Mouse (Mus musculus) embryo, embryonic 9.5 days (tissue): ENCODE measurements around the gene 1700086D15Rik.

Source experiments
- DNase-seq: peaks from one replicate; pipeline ENCODE4 v3.0.0-alpha.2; 2017; ENCODE audit errors: extremely low spot score

Gene 1700086D15Rik

DNA sequence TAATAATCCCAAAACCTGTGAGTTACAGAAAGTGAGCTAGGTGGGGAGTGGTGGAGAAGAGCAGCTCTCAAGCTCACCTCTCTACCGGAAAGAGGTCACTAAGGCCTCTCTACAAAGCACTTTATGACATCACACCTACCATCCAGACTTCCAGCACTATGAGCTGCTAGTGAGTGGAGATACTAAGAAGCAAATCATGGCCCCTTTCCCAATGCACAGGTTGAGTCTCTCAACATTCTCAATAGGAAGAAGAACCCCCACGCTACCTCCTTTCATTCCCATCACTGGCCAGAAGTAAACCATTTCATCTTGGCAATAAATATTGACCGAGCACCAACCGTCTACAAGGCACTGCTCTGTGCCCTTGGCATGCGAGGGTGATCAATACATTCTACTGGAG is at the start of gene 1700086D15Rik:
Gene 1700086D15Rik (minus strand): TSS at position 101 of the 400 bp plus-strand sequence.
- no peak for DNase-seq

- DNase-seq = no peak
Observed at GRCm38 (mm10) chr11:65209441-65209840, 49.8 kb upstream of the 1700086D15Rik start.

GRCm38 (mm10) chr11:65205306-65205705 is 45.6 kb upstream of the 1700086D15Rik start:
- DNase-seq = no peak

GRCm38 (mm10) chr11:65204651-65205050 is 45.0 kb upstream of the 1700086D15Rik start:
- DNase-seq = no peak

GRCm38 (mm10) chr11:65203020-65203419 is 43.3 kb upstream of the 1700086D15Rik start:
- DNase-seq = no peak

DNA sequence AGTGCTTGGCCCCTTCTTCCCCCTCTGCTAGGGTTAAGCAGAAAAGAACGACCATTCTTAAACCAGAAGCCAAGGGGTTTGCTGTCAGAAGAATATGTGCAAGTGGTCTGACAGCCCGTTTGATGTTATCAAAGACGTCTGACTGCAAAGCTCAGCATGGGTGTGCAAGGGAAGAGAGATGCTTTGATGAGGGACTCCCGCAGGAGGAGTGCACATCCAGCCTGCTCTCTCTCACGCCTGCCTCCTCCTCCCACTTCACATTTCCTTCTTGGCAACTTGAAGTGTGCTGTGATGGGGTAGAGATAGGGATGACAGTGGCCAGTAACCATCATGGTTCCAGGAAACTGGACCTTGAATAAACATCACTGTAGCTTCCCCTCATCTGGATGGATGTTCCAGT is 42.5 kb upstream of the 1700086D15Rik start:
- DNase-seq = no peak

GRCm38 (mm10) chr11:65198026-65198425 is 38.3 kb upstream of the 1700086D15Rik start:
- DNase-seq = no peak

DNA sequence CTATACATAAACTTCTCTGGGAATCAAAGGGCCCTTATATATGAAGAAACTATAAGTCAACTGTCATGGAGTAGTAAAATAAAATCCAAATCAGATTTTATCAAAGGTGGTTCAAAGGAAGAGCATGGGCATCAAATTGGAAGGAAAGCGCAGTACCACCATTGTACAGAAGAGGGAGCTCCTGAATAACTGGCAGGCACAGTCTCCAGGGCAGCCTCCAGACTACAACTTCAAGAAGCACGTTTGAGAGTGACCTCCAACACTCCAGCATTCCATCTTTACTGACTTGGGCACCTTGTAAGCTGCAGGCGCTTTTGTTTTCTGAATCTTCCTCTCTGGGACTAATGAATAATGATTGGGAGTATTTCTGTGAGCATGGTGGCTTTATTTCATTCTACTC is 37.6 kb upstream of the 1700086D15Rik start:
- peak; percentile 72 for DNase-seq

DNA sequence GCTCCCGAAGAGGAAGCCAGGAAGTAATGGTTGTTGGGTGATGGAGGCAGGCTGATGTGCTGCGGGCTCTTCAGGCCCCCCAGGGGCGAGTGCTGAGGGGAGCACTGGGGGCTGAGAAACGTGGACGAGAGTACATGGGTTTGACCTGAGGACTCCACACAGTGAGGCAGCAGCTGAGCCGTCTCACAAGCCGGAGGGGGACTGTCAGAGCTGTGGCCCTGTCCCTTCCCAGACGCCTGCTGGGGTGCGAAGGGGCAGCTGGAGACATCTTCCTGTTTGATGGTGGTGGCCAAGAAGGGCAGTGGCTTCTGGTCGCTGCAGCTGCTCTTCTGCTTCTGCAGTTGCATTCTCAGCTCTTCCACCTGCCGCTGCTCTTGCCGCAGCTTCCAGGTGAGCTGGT is 27.3 kb upstream of the 1700086D15Rik start:
- no peak for DNase-seq

DNA sequence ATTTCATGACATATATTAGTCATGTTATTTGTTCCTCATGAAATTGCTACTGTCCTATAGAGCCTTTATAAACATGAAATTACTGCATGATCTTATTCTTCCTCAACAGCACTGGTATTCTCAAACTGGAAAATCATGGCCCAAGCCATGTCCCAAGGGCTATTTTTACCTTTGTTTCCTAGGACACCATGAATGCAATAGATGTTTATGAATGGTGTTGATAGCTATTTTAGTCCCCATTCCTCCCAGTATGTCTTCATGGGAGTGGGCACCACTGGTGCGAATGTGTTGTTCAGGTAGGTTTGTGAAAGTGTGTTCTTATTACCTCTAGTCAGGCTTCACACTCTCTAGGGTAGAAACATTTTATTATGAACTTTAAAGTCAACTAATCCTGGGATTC is 25.4 kb upstream of the 1700086D15Rik start:
- no peak for DNase-seq

- DNase-seq = no peak
Observed at GRCm38 (mm10) chr11:65170121-65170750, 10.5 kb upstream of the 1700086D15Rik start.

- peak; percentile 81 for DNase-seq
Observed at GRCm38 (mm10) chr11:65162767-65163120, 3.1 kb upstream of the 1700086D15Rik start, which contains the start of gene Arhgap44. TSS of gene Arhgap44 (minus strand) at chr11:65162961.

DNA sequence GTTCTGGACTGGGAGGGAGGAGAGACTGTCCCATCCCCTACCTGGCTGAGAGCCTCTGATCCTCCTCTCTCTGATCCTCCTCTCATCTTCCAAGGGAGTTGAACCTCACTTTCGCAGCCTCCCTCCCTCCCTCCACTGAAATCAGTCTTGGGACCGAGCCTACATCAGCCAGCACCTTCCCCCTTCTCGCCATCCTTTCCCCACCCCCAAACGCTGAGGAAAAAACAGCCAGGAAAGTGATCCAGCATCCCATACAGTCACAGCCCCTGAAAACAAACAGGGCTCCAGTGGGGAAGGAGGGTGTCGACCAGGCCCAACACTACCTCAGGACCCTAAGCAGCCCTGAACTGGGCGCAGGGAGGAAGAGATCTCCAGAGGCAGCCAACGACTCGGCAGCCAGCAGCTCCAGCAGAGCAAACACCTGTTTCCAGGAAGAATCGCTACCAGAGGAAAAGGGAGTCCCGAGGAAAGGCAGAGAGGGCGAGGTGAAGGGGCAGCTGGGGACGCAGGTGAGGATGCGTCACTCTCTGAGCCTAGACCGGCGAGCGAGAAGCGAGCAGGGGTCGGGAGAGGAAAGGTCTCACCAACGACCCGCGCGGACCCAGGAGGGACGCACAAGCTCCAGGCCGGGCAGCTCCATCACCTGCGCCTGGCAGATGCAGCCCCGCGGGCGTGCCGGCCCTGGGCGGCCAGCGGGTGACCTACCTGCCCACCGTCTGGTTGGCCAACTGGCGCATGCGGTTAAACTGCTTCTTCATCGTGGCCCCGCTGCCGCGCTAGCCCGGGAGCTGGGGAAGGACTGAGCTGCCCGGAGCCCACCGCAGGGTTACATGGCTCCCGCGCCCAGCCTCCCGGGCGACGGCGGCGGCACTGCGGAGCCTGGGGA is 2.4 kb upstream of the 1700086D15Rik start:
- DNase-seq = no peak

DNA sequence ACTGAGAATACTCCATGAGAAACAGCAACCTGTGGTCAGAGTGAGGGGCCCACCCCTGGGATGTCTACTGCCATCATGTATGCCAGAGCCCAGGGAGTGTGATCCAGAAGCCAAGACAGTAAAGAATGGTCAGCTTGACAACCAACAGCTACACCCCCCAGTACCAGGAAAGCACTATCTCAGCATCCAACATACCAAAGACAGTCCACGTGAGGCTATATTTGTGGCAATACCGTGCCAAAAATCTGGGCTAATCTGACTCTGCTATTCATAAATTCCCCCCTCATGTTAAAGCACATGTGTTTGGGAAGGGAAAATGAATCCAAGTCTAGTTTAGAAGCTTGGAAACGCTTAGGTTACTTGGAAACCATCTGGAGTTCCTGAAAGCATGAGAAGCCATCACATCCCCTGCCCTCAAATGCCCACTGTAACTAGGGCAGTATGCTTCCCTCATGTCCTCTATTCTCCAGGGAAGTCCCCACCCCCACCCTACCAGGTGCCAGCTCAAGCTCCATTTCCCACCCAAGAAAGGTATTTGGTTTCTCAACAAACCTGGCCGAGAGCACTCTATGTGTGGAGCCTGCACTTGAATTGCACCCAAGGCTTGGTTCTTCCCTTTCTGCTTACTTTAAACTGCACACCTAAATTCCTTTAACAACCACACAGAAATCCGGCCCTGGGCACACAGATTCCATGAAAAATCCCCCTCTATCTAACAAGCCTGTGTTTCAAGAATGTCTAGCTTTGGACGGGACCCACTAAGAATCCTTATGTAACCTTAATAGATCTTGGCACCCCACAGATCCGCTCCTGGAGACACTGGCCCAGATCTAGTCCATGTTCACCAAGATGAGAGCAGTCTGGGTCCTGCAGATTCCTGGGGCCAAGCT is 1.5 kb upstream of the 1700086D15Rik start:
- no peak for DNase-seq

DNA sequence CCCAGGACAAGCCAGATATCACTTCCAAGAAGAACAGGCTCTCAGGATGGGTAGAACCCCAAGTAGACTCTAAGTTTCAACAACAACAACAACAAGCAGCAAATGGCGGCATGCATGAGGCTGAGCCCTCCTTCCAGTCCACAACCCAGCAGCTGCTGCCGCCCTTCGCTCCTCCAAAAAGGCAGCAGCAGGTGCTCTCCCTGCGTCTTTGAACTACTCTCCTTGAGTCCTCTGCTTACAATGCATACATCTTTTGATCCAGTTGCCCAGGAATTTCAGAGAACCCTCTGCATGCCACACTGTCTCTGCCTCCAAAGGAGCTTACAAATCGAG is 1.1 kb downstream of the 1700086D15Rik start:
- no peak for DNase-seq

DNA sequence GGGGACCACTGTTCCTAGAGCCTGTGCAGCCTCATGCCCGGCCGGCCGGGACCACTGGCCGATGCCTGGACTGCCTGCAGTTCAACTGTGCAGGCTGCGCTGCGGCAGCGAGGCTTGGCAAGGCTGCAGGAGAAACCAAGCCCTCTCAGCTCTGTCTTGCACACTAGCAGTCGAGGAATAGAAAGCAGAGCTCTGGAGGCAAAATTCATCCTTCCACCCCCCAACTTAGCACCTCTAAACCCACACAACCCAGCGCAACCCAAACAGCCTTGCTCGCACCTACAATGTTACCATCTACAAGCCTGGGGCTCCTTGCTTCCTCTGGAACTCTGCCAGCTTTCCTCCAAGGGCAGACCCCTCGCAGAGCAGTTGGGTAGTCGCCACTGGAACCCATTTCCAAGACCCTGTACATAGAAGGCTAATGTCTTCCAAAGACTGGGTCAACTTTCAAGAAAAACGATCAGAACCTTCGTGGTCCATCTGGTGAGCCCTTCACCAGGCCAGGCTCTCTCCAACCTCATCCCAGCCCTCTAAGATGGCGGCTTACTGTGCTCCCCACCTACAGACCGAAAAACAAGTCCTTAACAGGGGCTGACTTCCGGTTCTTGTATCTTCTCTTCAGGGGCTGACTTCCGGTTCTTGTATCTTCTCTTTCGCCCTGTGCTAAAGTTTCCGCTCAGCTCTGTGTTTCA is 1.6 kb downstream of the 1700086D15Rik start:
- no peak for DNase-seq

DNA sequence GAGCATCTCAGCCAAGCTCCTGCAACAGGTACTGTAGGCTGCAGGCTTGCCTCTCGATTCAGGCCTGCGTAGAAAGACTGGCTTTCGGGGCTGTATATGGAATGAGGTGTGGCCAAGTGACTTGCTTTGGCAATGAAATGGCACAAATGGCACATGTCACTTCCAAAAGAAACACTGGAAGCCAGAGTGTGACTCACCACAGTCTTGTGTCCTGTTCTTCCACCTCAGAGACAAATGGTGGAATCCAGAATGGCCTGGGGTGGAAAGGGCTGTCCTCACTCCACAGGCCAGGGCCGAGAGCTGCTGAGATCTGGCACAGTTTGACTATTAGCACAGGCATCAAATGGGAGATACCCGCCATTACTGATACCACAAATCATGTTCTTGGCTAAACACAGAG is 6.7 kb downstream of the 1700086D15Rik start:
- no peak for DNase-seq

GRCm38 (mm10) chr11:65148441-65148840 is 11.2 kb downstream of the 1700086D15Rik start:
- no peak for DNase-seq

GRCm38 (mm10) chr11:65142838-65143417 is 16.8 kb downstream of the 1700086D15Rik start:
- no peak for DNase-seq

GRCm38 (mm10) chr11:65139030-65139429 is 20.7 kb downstream of the 1700086D15Rik start:
- DNase-seq = no peak

- no peak for DNase-seq
Observed at GRCm38 (mm10) chr11:65137145-65137652, 22.5 kb downstream of the 1700086D15Rik start.
